22 mouse cellular contexts compared by ENCODE assay signal in genomic region chr10:86761722-86762383, GRCm38 (mm10). TPM values are rescaled to one million over a fixed set of nuclear protein-coding genes. Genes with fewer than 3 reads are reported as not detected.
DNase-seq lines count a peak whose midpoint lies in the region; ATAC-seq lines count a peak whose summit lies in the region.
"Had no signal": no experiment of that assay in that cellular context is flagged by ENCODE, and none has a peak within 500 bp of the region (broad histone marks: within the 10 kb centered on the region; RNA-seq: fewer than 3 reads in every experiment).

No protein-coding gene starts in this region.

- H3K9me3 ChIP-seq in forebrain, embryonic 12.5 days, result no peaks in the 10 kb centered on the region
- H3K9me3 ChIP-seq in forebrain, embryonic 10.5 days, result no peaks in the 10 kb centered on the region
- H3K9me3 ChIP-seq in neural tube, embryonic 13.5 days, result no peaks in the 10 kb centered on the region
- no peaks in the 10 kb centered on the region for H3K9me3 ChIP-seq in midbrain, embryonic 13.5 days
- H3K9me3 ChIP-seq: embryonic facial prominence, embryonic 13.5 days had no signal

- DNase-seq in forebrain, embryonic 10.5 days (ENCODE audit: extremely low spot score, low spot score), result no peak
- DNase-seq in neural tube, embryonic 10.5 days (ENCODE audit: extremely low spot score, low spot score), result no peak
- DNase-seq in gastrocnemius, adult 18-20 months (ENCODE audit: low spot score), result no peak
- DNase-seq in gastrocnemius, adult 8-10 months (ENCODE audit: low spot score in 2 of 2), result no peak
- DNase-seq: cerebellum, adult 11 months; cerebellum, postnatal 36 days; gastrocnemius, postnatal 14 days; kidney, adult 8-10 months; kidney, postnatal 4 days; left cerebral cortex, postnatal 4 days; lung, postnatal 10 days; thymus, postnatal 14 days had no signal

- ATAC-seq in forebrain, embryonic 12.5 days (ENCODE audit: low FRiP score), result peak; percentile 55; the same call in 1 of the 2 replicates
- peak; percentile 76 for ATAC-seq in neural tube, embryonic 13.5 days (ENCODE audit: low read depth)
- ATAC-seq in midbrain, embryonic 13.5 days, result peak; percentile 73
- ATAC-seq in megakaryocyte progenitor cell, adult 5-6 weeks (replicated peaks; ENCODE audit: poor library complexity), result no peak

- H3K9ac ChIP-seq in forebrain, embryonic 12.5 days, result no peak overlapping the region
- 0 out of 2 replicates have a peak overlapping the region, but pooled peaks have one; percentile 22 for H3K9ac ChIP-seq in neural tube, embryonic 13.5 days
- no peak overlapping the region for H3K9ac ChIP-seq in midbrain, embryonic 13.5 days (replicated peaks)
- H3K9ac ChIP-seq: embryonic facial prominence, embryonic 13.5 days; liver, embryonic 14.5 days had no signal

- no peak overlapping the region for H3K4me3 ChIP-seq in forebrain, embryonic 12.5 days (replicated peaks)
- H3K4me3 ChIP-seq in forebrain, embryonic 10.5 days, result no peak overlapping the region
- H3K4me3 ChIP-seq in neural tube, embryonic 13.5 days, result no peak overlapping the region
- no peak overlapping the region for H3K4me3 ChIP-seq in midbrain, embryonic 13.5 days (replicated peaks)
- H3K4me3 ChIP-seq: embryonic facial prominence, embryonic 13.5 days had no signal

- no peaks in the 10 kb centered on the region for H3K27me3 ChIP-seq in forebrain, embryonic 12.5 days
- no peaks in the 10 kb centered on the region for H3K27me3 ChIP-seq in forebrain, embryonic 10.5 days (ENCODE audit: poor library complexity, severe bottlenecking)
- H3K27me3 ChIP-seq in neural tube, embryonic 13.5 days, result no peaks in the 10 kb centered on the region
- H3K27me3 ChIP-seq in midbrain, embryonic 13.5 days, result no peaks in the 10 kb centered on the region
- H3K27me3 ChIP-seq: embryonic facial prominence, embryonic 13.5 days had no signal

- no peak overlapping the region for H3K27ac ChIP-seq in forebrain, embryonic 12.5 days
- no peak overlapping the region for H3K27ac ChIP-seq in forebrain, embryonic 10.5 days
- H3K27ac ChIP-seq in neural tube, embryonic 13.5 days (replicated peaks), result peak overlapping the region; percentile 59; the same call in 1 of the 2 replicates
- peak overlapping the region; percentile 41; the same call in 1 of the 2 replicates for H3K27ac ChIP-seq in midbrain, embryonic 13.5 days
- H3K27ac ChIP-seq: embryonic facial prominence, embryonic 13.5 days; liver, embryonic 14.5 days had no signal

- no peaks in the 10 kb centered on the region for H3K4me1 ChIP-seq in forebrain, embryonic 12.5 days
- H3K4me1 ChIP-seq in forebrain, embryonic 10.5 days, result peaks cover 12% of the 10 kb centered on the region; the same call in 1 of the 2 replicates
- peaks cover 9% of the 10 kb centered on the region; the same call in 1 of the 2 replicates for H3K4me1 ChIP-seq in neural tube, embryonic 13.5 days (replicated peaks)
- H3K4me1 ChIP-seq in midbrain, embryonic 13.5 days (replicated peaks), result no peaks in the 10 kb centered on the region

- no peaks in the 10 kb centered on the region for H3K36me3 ChIP-seq in forebrain, embryonic 12.5 days (replicated peaks)
- no peaks in the 10 kb centered on the region for H3K36me3 ChIP-seq in forebrain, embryonic 10.5 days (replicated peaks)
- no peaks in the 10 kb centered on the region for H3K36me3 ChIP-seq in neural tube, embryonic 13.5 days
- no peaks in the 10 kb centered on the region for H3K36me3 ChIP-seq in midbrain, embryonic 13.5 days
- H3K36me3 ChIP-seq: embryonic facial prominence, embryonic 13.5 days had no signal

- 46% methylated on average over 7 of the region's 7 CpGs for WGBS in forebrain, embryonic 12.5 days
- 45% methylated on average over 7 of the region's 7 CpGs for WGBS in forebrain, embryonic 10.5 days
- 25% methylated on average over 7 of the region's 7 CpGs for WGBS in neural tube, embryonic 13.5 days
- WGBS in midbrain, embryonic 13.5 days, result 48% methylated on average over 7 of the region's 7 CpGs

- H3K4me2 ChIP-seq in forebrain, embryonic 12.5 days, result no peak overlapping the region
- no peak overlapping the region for H3K4me2 ChIP-seq in neural tube, embryonic 13.5 days
- H3K4me2 ChIP-seq in midbrain, embryonic 13.5 days (replicated peaks), result no peak overlapping the region
- H3K4me2 ChIP-seq: embryonic facial prominence, embryonic 13.5 days; heart, embryonic 11.5 days had no signal

RNA-seq across cellular contexts. Expression of gene Gm49358, which starts 1.9 kb away (rescaled TPM):
- not detected in 2 replicates for polyA plus RNA-seq in forebrain, embryonic 12.5 days (2016; fragmentation: Nextera tagmentation; extraction: Ambion mirVana)
- polyA plus RNA-seq in forebrain, embryonic 10.5 days (2016; fragmentation: Nextera tagmentation; extraction: Ambion mirVana), result not detected in 2 replicates
- not detected in 2 replicates for polyA plus RNA-seq in neural tube, embryonic 13.5 days (2015; fragmentation: Nextera tagmentation; extraction: Ambion mirVana)
- polyA plus RNA-seq in midbrain, embryonic 13.5 days (2015; fragmentation: Nextera tagmentation; extraction: Ambion mirVana), result not detected in 2 replicates
- total RNA-seq in gastrocnemius, adult 18-20 months (2021), result 10 to 100 TPM; 20.6 to 24.9 TPM
- not detected in 2 replicates for total RNA-seq in megakaryocyte progenitor cell, adult 5-6 weeks (2015)
- total RNA-seq in megakaryocyte progenitor cell, adult 5-6 weeks (2017), result 0.21 TPM in 1 of 2 replicates, not detected in the other
- total RNA-seq in gastrocnemius, adult 8-10 months (2022), result 10 to 100 TPM; 20.1 to 25.2 (median 21.3) TPM
- total RNA-seq: megakaryocyte-erythroid progenitor cell, adult 5-6 weeks had no signal
- polyA plus RNA-seq: embryonic facial prominence, embryonic 13.5 days; heart, embryonic 11.5 days; liver, embryonic 14.5 days; neural tube, embryonic 11.5 days; stomach, embryonic 14.5 days had no signal

RNA-seq across cellular contexts. Expression of gene Nt5dc3, which starts 17.0 kb away (rescaled TPM):
- polyA plus RNA-seq in forebrain, embryonic 12.5 days (2016; fragmentation: Nextera tagmentation; extraction: Ambion mirVana), result 2.4 and 2.9 TPM in 2 replicates
- polyA plus RNA-seq in forebrain, embryonic 10.5 days (2016; fragmentation: Nextera tagmentation; extraction: Ambion mirVana), result 0.62 and 1.0 TPM in 2 replicates
- polyA plus RNA-seq in neural tube, embryonic 13.5 days (2015; fragmentation: Nextera tagmentation; extraction: Ambion mirVana), result 7.3 and 7.7 TPM in 2 replicates
- polyA plus RNA-seq in midbrain, embryonic 13.5 days (2015; fragmentation: Nextera tagmentation; extraction: Ambion mirVana), result 5.9 and 6.5 TPM in 2 replicates
- total RNA-seq in gastrocnemius, adult 18-20 months (2021), result 10 to 100 TPM; 47.6 to 52.8 TPM
- total RNA-seq in megakaryocyte progenitor cell, adult 5-6 weeks (2015), result 3.4 and 4.2 TPM in 2 replicates
- 3.0 and 3.2 TPM in 2 replicates for total RNA-seq in megakaryocyte progenitor cell, adult 5-6 weeks (2017)
- 10 to 100 TPM; 57.7 to 72.7 (median 64.9) TPM for total RNA-seq in gastrocnemius, adult 8-10 months (2022)

RNA-seq across cellular contexts. Expression of gene Ttc41, which starts 56.2 kb away (rescaled TPM):
- 2.9 and 3.0 TPM in 2 replicates for polyA plus RNA-seq in forebrain, embryonic 12.5 days (2016; fragmentation: Nextera tagmentation; extraction: Ambion mirVana)
- polyA plus RNA-seq in forebrain, embryonic 10.5 days (2016; fragmentation: Nextera tagmentation; extraction: Ambion mirVana), result 2.6 and 3.2 TPM in 2 replicates
- 2.4 and 2.8 TPM in 2 replicates for polyA plus RNA-seq in neural tube, embryonic 13.5 days (2015; fragmentation: Nextera tagmentation; extraction: Ambion mirVana)
- 2.4 and 3.5 TPM in 2 replicates for polyA plus RNA-seq in midbrain, embryonic 13.5 days (2015; fragmentation: Nextera tagmentation; extraction: Ambion mirVana)
- 1 to 10 TPM; 1.5 to 1.6 TPM for total RNA-seq in gastrocnemius, adult 18-20 months (2021)
- total RNA-seq in megakaryocyte progenitor cell, adult 5-6 weeks (2015), result 1.7 and 2.4 TPM in 2 replicates
- 1.5 and 1.6 TPM in 2 replicates for total RNA-seq in megakaryocyte progenitor cell, adult 5-6 weeks (2017)
- 1 to 10 TPM; 2.2 to 2.6 (median 2.3) TPM for total RNA-seq in gastrocnemius, adult 8-10 months (2022)

RNA-seq across cellular contexts. Expression of gene Hsp90b1, which starts 56.5 kb away (rescaled TPM):
- 468 and 481 TPM in 2 replicates for polyA plus RNA-seq in forebrain, embryonic 12.5 days (2016; fragmentation: Nextera tagmentation; extraction: Ambion mirVana)
- 572 and 613 TPM in 2 replicates for polyA plus RNA-seq in forebrain, embryonic 10.5 days (2016; fragmentation: Nextera tagmentation; extraction: Ambion mirVana)
- 363 and 418 TPM in 2 replicates for polyA plus RNA-seq in neural tube, embryonic 13.5 days (2015; fragmentation: Nextera tagmentation; extraction: Ambion mirVana)
- polyA plus RNA-seq in midbrain, embryonic 13.5 days (2015; fragmentation: Nextera tagmentation; extraction: Ambion mirVana), result 345 and 354 TPM in 2 replicates
- 100 to 1,000 TPM in 1 of 2 experiments, 10 to 100 TPM in 1; 96.4 to 136 TPM for total RNA-seq in gastrocnemius, adult 18-20 months (2021)
- 925 and 968 TPM in 2 replicates for total RNA-seq in megakaryocyte progenitor cell, adult 5-6 weeks (2015)
- total RNA-seq in megakaryocyte progenitor cell, adult 5-6 weeks (2017), result 1,272 and 1,450 TPM in 2 replicates
- total RNA-seq in gastrocnemius, adult 8-10 months (2022), result 100 to 1,000 TPM in 3 of 4 experiments, 10 to 100 TPM in 1; 97.1 to 109 (median 103) TPM

Comparison
In these comparisons a context has a peak if more than half of its experiments do, and no peak if none do; other contexts are left out.
1. H3K27ac ChIP-seq: peak in neural tube, embryonic 13.5 days (single experiment) and midbrain, embryonic 13.5 days (single experiment); none in forebrain, embryonic 12.5 days (single experiment) and forebrain, embryonic 10.5 days (single experiment).